Mouse (Mus musculus) liver, embryonic 14.5 days (tissue): ENCODE results near the gene BC004004. TPM values are rescaled to one million over a fixed set of nuclear protein-coding genes. Genes with fewer than 3 reads are reported as not detected.
A peak's percentile ranks its signal among the peaks of the same experiment; 100 is the strongest.

Source experiments
- ATAC-seq: fragments of 200-750 bp; cut with Nextera tagmentation; 2 replicates; pipeline ENCODE4 v1.8.0; 2017; ENCODE audit warnings: moderate number of reproducible peaks, mild to moderate bottlenecking, moderate library complexity; ENCODE audit not compliant: insufficient read depth
- DNase-seq, 3 experiments: peaks; one replicate each; pipeline ENCODE4 v3.0.0-alpha.2; 2012 to 2013; ENCODE audit warnings: low read depth in 3 of 3, low spot score in 3 of 3
- H3K27ac ChIP-seq: fragments of 300-500 bp; sonication (generic); 2 replicates; pipeline ENCODE4 v1.5.1; 2014; ENCODE audit warnings: moderate library complexity, mild to moderate bottlenecking, control low read depth, inconsistent platforms
- H3K27me3 ChIP-seq: fragments of 300-500 bp; sonication (generic); 2 replicates; pipeline ENCODE4 v1.6.1; 2014; ENCODE audit warnings: mild to moderate bottlenecking, low read length, moderate library complexity; ENCODE audit not compliant: control insufficient read depth, insufficient read depth
- H3K36me3 ChIP-seq: fragments of 300-500 bp; sonication (generic); replicated peaks from 2 replicates; pipeline ENCODE4 v1.6.1; 2014; ENCODE audit warnings: low read depth; ENCODE audit not compliant: control insufficient read depth, insufficient read depth
- H3K4me1 ChIP-seq, 2 experiments: fragments of 200-500 bp in 1 of 2; fragments of 300-500 bp in 1 of 2; sonication (generic) in 1 of 2; replicated peaks; 2 replicates each; pipeline ENCODE4 v1.6.1; 2012 to 2014; ENCODE audit warnings: antibody characterized with exemption in 1 of 2, inconsistent platforms in 1 of 2, low read length in 1 of 2; ENCODE audit not compliant: control insufficient read depth in 2 of 2, insufficient read depth in 2 of 2
- H3K4me2 ChIP-seq: fragments of 300-500 bp; sonication (generic); 2 replicates; pipeline ENCODE4 v1.6.1; 2014; ENCODE audit warnings: low read depth, mild to moderate bottlenecking, control low read depth, moderate library complexity
- H3K4me3 ChIP-seq, 2 experiments: fragments of 200-500 bp in 1 of 2; fragments of 300-500 bp in 1 of 2; sonication (generic) in 1 of 2; 2 replicates each; pipeline ENCODE4 v1.5.1; 2012 to 2014; ENCODE audit warnings: low read depth in 2 of 2, low read length in 2 of 2, mild to moderate bottlenecking in 2 of 2, control low read depth in 1 of 2, inconsistent platforms in 1 of 2, moderate library complexity in 1 of 2; ENCODE audit not compliant: insufficient read depth in 1 of 2
- H3K9ac ChIP-seq: fragments of 300-500 bp; sonication (generic); replicated peaks from 2 replicates; pipeline ENCODE4 v1.6.1; 2014; ENCODE audit warnings: mild to moderate bottlenecking, control low read depth, moderate library complexity
- H3K9me3 ChIP-seq: fragments of 300-500 bp; sonication (generic); 2 replicates; pipeline ENCODE4 v1.6.1; 2016; ENCODE audit warnings: low read length, mixed read lengths; ENCODE audit not compliant: control insufficient read depth
- CTCF ChIP-seq: IDR thresholded peaks from 2 replicates; pipeline ENCODE4 v1.5.1; 2016; ENCODE audit warnings: antibody characterized with exemption, low read depth, control low read depth
- EP300 ChIP-seq: IDR thresholded peaks from 2 replicates; pipeline ENCODE4 v1.6.1; 2016; ENCODE audit warnings: antibody characterized with exemption, low read depth
- WGBS: fragments of 180-500 bp; shearing (Covaris S2); extraction: QIAGEN DNeasy Blood & Tissue Kit; methylation state at CpG from one replicate; pipeline ENCODE4 v1.1.7; 2014; ENCODE audit not compliant: insufficient replicate concordance; 5-methylcytosine and 5-hydroxymethylcytosine counted together
- polyA plus RNA-seq, 2 experiments: library from polyadenylated mRNA; depleted of rRNA in 1 of 2; stranded (reverse) in 1 of 2; unstranded in 1 of 2; fragments of >200 nt; fragmentation: Nextera tagmentation in 1 of 2; extraction: Ambion mirVana in 1 of 2; gene quantifications; 2 replicates each; pipeline versions ENCODE4 v1.2.1 to v1.2.3; 2012 to 2014

Gene BC004004
- polyA plus RNA-seq, 2 experiments = 26.1 to 58.1 TPM

GRCm38 (mm10) chr17:29355461-29355840 is 86.9 kb downstream of the BC004004 start:
- no peak for TF ChIP-seq EP300
- no peak for TF ChIP-seq CTCF
- Histone ChIP-seq H3K27ac (no peak overlapping the region), H3K4me3 (no peak overlapping the region), H3K27me3 (no peaks in the 10 kb centered on the region), H3K9ac (no peak overlapping the region), H3K36me3 (no peaks in the 10 kb centered on the region), H3K9me3 (no peaks in the 10 kb centered on the region), H3K4me1 (no peaks in the 10 kb centered on the region), H3K4me2 (no peak overlapping the region)
- ATAC-seq = no peak
- 71% methylated on average over 5 of the region's 5 CpGs for WGBS
- DNase-seq = no peak

GRCm38 (mm10) chr17:29355841-29356478 is 87.4 kb downstream of the BC004004 start:
- WGBS = 49% methylated on average over 17 of the region's 17 CpGs
- no peak overlapping the region for H3K9ac ChIP-seq
- no peak overlapping the region for H3K4me3 ChIP-seq
- H3K4me1 ChIP-seq = no peaks in the 10 kb centered on the region
- peak overlapping the region; percentile 41 for H3K4me2 ChIP-seq
- H3K27me3 ChIP-seq = no peaks in the 10 kb centered on the region
- H3K27ac ChIP-seq = no peak overlapping the region
- TF ChIP-seq EP300 (no peak), CTCF (no peak)
- H3K36me3 ChIP-seq = no peaks in the 10 kb centered on the region
- no peaks in the 10 kb centered on the region for H3K9me3 ChIP-seq
- DNase-seq (no peak), ATAC-seq (no peak; the same call in 1 of the 2 replicates)

GRCm38 (mm10) chr17:29356479-29356856 is 87.9 kb downstream of the BC004004 start:
- no peak for DNase-seq

GRCm38 (mm10) chr17:29356882-29357281 is 88.3 kb downstream of the BC004004 start:
- TF ChIP-seq CTCF = no peak
- TF ChIP-seq EP300 = no peak
- Histone ChIP-seq H3K27me3 (no peaks in the 10 kb centered on the region), H3K4me1 (no peaks in the 10 kb centered on the region), H3K27ac (no peak overlapping the region), H3K36me3 (no peaks in the 10 kb centered on the region), H3K4me2 (peak overlapping the region; percentile 41), H3K4me3 (0 out of 4 replicates have a peak overlapping the region, but pooled peaks of 1 of the 2 experiments have one; percentile 12), H3K9ac (no peak overlapping the region), H3K9me3 (no peaks in the 10 kb centered on the region)
- 24% methylated on average over 9 of the region's 9 CpGs for WGBS
- DNase-seq (no peak), ATAC-seq (no peak)

More at GRCm38 (mm10) chr17:29356479-29356856, 87.9 kb downstream of the BC004004 start:
- Histone ChIP-seq H3K36me3 (no peaks in the 10 kb centered on the region), H3K4me2 (peak overlapping the region; percentile 41), H3K9ac (no peak overlapping the region), H3K4me3 (0 out of 4 replicates have a peak overlapping the region, but pooled peaks of 1 of the 2 experiments have one; percentile 12), H3K27me3 (no peaks in the 10 kb centered on the region), H3K9me3 (no peaks in the 10 kb centered on the region), H3K27ac (no peak overlapping the region), H3K4me1 (no peaks in the 10 kb centered on the region)
- peak; percentile 43; the same call in 1 of the 2 replicates for ATAC-seq
- no peak for TF ChIP-seq EP300
- no peak for TF ChIP-seq CTCF
- 22% methylated on average over 11 of the region's 11 CpGs for WGBS

- TF ChIP-seq CTCF (no peak), EP300 (no peak)
- H3K4me3 ChIP-seq = no peak overlapping the region
- H3K27ac ChIP-seq = no peak overlapping the region
- DNase-seq (no peak), ATAC-seq (no peak)
- no peaks in the 10 kb centered on the region for H3K4me1 ChIP-seq
- no peaks in the 10 kb centered on the region for H3K36me3 ChIP-seq
- no peaks in the 10 kb centered on the region for H3K9me3 ChIP-seq
- 50% methylated on average over 3 of the region's 3 CpGs for WGBS
- no peak overlapping the region for H3K4me2 ChIP-seq
- H3K9ac ChIP-seq = no peak overlapping the region
- no peaks in the 10 kb centered on the region for H3K27me3 ChIP-seq
Measured at GRCm38 (mm10) chr17:29358928-29359327, 90.3 kb downstream of the BC004004 start.
